Mouse (Mus musculus): ENCODE measurements at regions not wholly inside any gene's neighbourhood (a gene's known extent, or its start where the extent isn't known, plus 50 kb on each side); places are given as distances from the start of the nearest gene placed in this dataset.

DNA sequence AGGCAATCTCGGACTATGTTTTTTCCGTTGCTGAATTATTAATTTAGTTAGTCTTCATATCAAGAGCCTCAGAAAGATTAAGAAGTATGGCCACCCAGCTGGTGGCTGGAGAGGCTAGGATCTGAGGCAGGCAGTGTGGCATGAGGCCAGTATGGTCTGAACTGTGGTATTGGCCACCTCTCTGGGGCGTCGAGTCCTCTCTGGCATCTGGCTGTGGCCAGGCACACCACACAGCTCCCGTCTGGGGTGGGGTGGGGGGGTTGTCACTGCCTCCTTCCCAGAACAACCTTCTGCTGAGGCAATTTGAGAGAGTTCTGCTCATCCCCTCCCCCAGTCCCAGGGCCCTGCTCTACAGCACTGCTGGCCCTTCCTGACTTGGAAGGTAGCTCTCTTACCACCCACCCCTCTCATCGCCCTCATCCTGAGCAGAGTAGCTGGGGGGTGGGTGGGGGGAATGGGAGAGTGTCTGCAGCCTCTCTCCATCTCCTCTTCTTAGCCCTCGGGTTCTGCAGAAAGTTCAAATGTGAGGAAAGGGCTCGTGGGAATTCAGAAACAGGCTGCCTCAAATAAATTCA is 103.2 kb downstream of the Vegfa start:
- DNase-seq (ENCODE audit: low spot score in 2 of 2), result no peak

DNA sequence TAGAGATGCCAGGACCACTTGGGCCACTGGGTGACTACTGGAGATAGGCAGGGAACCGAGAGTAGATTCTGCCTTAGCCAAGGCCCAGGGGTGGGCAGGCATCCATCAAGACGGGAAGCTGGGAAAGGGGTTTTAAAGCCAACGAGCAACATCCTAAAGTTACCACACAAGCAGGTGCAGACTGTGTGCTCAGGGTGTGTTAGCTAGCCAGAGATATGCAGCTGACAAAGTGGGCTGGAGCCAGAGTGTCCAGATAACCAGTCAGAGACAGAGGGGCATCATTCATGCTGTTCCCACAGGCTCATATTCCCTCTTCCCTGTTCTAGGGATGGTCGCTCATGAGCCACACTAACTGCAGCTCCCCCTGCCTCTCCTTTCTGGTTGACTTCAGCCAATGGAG is 104.2 kb downstream of the Vegfa start:
- DNase-seq (ENCODE audit: low spot score in 2 of 2), result no peak

DNA sequence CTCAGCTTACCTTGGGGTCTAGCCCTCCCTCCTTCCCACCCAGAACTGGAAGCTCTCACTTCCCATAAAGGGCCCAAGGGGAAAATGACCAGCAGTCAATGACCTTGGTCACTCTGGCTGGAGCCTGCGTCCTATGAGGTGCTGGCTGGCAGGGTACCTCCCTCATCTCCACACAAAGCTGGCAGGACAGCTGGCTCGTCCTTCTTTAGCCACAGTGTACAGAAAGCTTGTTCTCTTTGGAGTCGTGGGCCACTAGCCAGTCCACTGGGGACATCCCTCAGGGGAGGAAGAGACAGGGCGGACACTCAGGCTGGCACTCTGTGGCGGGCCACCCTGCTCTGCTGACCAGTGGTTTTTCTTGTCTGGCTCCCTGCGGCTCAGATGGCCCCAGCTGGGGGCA is 106.3 kb downstream of the Vegfa start:
- DNase-seq (ENCODE audit: low spot score in 2 of 2), result no peak

DNA sequence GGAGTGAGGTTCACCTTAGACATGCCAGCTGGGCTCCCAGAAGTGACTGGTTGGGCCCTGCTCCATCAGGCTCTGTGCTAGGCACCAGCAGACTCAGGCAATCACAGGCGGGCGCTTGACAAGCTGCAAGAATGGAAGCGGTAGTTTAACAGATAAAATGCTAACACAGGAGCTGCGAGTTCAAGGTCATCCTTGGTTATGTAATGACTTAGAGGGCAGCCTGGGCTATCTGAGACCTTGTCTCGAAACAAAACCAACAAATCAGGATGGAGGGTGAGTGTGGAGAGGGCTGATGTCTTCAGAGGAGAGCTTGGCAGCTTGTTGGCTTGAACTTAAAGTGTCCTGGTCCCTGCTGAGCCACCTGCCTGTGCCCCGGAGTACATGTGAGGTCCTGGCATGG is 107.6 kb downstream of the Vegfa start:
- no peak for DNase-seq (ENCODE audit: low spot score in 2 of 2)

DNA sequence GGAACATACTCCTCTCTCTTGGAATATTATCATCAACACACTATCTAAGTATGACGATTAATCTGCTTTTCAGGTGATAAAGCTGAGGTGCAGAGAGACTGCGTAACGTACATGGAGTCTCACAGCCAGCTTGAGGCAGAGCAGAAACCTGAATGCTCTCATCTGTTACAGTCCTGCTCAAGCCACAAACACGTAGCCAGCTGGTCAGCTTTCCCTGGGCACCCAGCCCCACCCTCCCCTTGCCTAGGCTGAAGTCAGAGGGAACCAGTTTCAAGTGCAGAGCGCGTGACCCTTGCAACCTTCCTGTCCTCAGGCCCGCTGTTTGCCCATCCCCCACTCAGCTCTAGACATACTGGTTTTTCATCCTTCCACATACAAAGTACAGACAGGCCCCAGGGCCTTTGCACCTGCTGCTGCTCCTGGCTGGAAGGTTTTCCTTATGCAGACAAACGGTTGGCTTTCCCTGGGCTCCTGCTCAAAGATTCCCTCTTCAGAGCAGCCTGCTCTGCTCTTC is 108.9 kb downstream of the Vegfa start:
- DNase-seq (ENCODE audit: low spot score in 2 of 2), result no peak

DNA sequence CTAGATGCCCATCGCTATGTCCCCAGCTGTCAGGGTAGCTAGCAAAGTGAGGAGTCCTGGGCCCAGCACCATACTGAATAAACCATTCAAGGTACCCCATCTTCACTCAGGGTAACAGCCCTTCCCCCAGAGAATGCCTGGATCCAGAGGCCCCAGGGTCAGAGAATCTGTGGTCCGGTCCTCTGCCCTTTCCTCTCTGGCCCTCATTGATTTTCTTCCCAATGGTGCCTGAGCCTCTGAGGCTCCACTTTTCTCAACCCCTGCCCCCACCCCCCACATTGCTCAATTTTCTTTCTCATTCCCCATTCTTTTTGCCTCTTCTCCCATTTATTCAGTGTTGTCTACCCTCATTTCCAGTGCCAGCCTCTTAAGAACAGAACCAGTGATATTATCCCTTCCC is 114.5 kb downstream of the Vegfa start:
- no peak for DNase-seq (ENCODE audit: low spot score in 2 of 2)

DNA sequence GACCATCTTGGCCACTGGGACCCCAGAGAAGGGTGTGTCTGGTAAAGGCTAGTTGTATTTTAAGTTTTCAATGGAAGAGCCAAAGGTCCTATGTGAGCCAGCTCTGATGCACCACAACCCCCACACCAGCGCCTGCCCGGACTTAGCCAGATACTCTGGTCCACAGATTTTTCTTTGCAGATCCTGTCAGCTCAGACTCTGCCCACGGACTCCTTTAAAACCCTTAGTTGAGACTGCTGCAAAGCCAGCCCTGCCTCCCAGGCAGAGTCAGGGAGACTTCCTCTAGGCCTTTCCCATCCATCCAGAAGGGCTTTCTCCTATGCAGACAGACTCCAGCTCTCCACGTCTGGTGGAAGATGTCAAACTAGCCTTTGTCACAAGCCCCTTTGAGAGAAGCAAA is 115.2 kb downstream of the Vegfa start:
- no peak for DNase-seq (ENCODE audit: low spot score in 2 of 2)

DNA sequence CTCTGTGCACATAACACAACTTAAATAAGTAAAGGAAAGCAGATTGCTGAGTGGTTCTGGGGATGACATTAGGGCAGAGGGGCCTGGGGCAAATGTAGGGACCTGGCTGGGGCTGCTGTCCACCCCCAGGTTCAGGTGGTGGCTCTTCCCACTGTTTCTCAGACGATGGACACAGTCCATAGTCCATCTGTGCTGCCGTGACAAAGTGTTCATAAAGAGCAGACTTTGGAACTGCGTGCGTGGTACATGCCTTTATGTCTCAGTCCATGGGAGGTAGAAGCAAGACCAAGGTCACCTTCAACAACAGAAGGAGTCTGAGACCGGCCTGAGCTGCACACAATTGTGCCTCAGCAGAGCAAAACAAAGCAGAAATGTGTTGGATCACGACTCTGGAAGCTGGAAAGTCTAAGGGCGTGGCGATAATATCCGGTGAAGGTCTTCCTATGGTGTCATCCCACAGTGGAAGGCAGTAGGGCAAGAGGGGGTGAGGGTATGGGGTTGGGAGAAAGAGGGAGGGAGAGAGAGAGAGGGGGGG is 117.4 kb downstream of the Vegfa start:
- no peak for DNase-seq (ENCODE audit: low spot score in 2 of 2)

DNA sequence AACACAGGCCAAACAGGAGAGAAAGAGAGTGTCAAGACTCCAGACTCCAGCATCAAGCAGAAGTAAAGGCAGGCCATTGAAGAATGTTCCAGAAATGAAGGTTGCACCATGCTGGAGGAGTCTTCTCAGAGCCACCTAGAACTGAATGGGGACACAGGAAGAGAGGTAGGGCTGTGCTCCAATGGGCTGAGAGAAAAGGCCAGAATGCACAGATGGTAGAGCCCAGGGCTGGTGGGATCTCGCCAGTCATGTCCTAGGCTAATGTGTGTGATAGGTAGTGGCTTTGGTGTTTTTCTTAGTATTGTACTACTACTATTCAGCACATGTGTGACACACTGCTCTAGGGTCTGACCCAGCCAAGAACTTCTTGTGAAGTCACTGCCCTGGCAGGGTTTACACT is 117.9 kb downstream of the Vegfa start:
- DNase-seq (ENCODE audit: low spot score in 2 of 2), result no peak

DNA sequence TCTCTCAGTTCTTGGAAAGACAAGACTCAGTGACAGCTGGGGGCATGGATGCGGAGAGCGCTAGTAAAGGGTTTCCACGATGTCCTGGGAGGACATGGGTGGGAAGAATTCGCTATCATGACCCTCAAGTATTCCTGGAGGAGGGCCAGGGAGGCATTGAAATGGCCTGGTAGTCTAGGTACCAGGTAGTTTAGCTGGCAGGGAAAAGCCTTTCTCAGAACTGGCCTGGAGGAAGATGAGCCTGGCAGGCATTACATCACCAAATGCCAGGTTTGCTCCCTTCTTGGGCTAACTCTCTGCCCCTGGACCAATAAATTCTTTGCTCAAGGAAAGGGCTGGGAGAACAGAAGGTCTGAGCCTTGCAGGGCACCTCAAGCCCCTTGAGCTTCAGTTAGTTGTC is 118.5 kb downstream of the Vegfa start:
- no peak for DNase-seq (ENCODE audit: low spot score in 2 of 2)

DNA sequence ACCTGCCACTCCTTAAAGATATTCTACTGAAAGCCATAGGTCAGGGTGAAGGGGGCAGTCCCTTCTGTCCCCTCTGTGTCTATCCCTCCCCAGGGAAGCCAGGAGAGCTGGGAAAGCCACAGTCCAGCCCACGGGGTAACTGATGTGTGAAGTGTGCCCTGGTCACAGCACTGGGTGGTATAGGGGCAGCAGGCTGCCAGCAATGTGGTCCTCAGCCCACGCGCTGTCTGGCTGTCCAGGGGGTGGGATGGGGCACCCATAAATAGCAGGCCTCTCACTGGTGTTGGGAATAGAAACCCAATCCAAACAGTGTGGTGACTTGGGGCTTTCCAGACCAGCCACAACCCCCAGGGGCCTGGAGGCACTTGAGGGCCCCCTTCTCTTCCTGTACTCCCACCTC is 120.0 kb downstream of the Vegfa start:
- no peak for DNase-seq (ENCODE audit: low spot score in 2 of 2)

DNA sequence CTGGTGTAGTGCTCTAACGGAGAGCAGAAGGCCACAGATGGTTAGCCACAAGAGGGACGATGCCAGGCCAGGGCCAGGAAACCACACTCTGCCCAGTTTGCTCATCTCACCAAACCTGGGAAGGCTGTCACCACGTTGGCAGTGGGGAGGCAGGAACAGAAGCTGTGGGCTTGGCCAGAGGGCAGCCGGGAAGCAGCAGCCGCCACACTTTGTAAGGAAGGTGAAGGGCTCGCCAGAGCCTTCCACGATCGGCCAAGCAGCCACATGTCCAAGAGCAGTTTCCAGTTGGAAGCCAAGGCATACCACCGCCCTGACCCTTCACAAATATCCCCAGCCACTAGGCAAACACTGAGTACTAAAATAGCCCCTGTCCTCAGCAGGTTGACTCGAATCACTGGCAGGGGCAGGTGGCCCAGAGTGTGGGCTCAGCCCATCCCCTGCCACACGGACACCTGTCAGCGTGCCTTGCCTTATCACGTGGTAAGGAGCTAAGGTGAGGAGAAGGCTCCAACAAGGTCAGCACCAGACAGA is 120.9 kb downstream of the Vegfa start:
- no peak for DNase-seq (ENCODE audit: low spot score in 2 of 2)

DNA sequence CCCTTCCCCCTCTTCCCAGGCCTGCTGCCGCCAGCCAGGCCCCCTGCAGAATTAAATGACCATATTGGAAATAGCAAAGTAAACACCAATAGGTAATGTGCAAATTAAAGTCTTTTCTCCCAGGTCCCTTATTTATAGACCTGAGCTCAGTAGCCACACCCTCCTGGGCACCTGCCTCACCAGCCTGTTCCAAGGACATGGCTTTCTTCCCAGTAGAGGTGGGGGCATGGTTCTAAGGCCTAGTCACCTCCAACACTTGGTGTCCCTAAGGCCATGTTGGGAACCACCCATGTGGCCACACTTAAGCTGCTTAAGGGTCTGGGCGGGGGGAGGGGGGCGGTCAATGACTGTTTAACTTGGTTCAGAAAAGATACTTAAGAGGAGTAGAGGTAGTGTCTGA is 121.9 kb downstream of the Vegfa start:
- DNase-seq (ENCODE audit: low spot score in 2 of 2), result no peak

DNA sequence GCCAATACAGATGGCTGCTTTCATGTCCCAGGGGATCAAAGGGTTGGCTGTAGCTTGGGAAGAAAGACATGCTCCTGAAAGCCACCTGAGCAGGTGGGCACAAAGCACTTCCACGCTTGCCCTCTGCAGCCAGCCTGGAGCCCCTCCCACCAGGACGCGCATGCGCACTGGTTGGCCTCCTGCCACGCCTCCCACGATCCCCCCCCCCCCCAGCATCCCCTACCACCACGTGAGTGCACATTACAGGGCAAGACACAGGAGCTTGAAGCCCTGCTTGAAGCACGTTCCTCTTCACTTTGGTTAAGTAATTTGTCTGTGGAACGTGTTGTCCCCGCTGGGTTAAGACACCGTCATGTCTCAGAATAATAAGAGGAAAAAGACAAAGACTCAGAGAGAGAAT is 124.6 kb downstream of the Vegfa start:
- no peak for DNase-seq (ENCODE audit: low spot score in 2 of 2)

DNA sequence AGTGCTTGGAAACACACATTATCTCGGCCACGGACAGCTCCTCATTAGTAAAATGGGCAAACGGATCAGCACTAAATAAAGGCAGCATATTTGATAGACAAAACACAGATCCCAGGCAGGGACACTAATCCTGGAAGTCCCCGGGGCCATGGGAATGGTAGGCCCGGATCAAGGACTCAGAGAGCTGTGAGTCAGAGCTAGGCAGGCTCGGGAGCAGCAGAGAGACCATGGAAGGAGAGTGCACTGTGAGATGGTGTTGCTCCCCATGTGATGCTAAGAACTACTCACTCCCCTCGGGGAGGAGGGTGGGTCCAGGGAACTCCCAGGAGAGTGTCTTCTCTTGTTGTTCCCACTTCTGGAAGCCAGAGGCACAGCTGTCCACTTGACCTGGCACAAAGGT is 126.6 kb downstream of the Vegfa start:
- DNase-seq (ENCODE audit: low spot score in 2 of 2), result no peak

DNA sequence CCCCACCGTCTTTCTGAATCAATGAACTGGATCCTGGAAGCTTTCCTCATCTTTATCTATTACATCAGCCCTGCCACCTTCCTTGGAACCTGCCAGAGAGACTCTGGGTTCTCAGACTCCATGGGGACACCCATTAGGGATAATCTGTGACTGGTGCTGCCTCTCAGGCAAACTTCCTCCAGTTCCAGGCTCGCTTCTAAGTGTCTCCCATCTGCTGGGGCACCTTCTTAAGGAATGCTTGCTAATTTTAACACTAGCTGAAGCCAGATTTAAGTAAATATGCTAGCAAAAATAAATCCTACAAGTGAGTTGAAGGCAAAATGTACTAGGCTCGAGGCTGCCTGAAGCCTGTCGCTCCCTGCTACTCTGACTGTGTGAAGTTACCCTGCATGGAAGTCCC is 127.9 kb downstream of the Vegfa start:
- no peak for DNase-seq (ENCODE audit: low spot score in 2 of 2)

DNA sequence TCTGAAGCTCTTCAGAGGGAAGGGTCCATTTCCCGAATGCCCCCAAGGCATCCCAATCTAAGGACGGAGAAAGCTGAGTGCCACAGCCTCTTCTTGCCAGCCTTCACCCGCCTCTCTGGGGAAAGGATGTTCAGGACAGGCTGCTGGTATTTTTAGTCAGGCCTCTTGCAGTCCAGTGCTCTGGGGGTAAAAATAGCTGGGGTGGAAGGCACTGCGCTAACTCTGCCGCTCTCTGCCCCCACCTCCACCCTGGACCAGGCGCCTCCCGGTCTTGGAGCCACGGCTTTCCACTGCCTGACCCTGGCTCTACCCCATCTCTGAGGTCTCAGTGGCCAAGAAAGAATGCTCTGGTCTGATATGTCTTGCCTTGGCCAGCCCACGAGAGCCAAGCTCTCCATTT is 128.9 kb downstream of the Vegfa start:
- DNase-seq (ENCODE audit: low spot score in 2 of 2), result no peak

DNA sequence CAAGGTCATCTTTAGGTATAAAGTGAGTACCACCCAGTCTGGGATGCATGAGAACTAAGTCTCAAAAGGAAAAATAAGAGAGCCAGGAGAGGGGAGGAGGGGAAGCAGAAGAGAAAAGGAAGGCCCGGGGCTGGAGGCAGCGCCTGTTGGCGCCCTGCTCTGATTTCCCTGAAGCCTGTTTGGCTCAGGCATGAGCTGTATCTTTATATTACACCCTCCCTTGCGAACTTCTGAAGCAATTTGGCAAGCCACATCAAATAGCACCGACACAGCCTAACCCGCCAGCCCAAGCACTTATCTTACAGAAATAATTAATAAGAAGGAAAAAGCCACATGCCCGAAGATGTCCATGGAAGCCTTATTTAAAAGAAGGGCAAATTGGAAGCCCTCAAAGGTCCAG is 129.5 kb downstream of the Vegfa start:
- no peak for DNase-seq (ENCODE audit: low spot score in 2 of 2)

DNA sequence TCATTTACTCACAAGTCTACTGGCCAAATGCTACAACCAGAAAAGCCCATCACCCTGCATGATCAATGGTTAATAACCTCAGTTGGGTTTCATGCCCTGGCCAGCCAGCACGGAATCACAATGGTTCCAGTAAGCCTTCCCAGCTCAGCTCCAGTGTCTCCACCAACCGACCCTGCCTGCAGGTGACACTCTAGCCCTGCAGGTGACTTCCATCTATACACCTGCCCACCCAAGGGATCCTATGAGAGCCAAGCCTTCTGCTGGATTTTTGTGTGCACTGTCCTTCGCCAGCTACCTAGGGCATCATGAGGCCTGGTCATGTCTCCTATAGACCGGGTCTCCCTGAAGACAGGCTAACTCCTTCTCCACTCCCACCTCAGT is 135.3 kb downstream of the Vegfa start:
- DNase-seq (ENCODE audit: low spot score in 2 of 2), result no peak

DNA sequence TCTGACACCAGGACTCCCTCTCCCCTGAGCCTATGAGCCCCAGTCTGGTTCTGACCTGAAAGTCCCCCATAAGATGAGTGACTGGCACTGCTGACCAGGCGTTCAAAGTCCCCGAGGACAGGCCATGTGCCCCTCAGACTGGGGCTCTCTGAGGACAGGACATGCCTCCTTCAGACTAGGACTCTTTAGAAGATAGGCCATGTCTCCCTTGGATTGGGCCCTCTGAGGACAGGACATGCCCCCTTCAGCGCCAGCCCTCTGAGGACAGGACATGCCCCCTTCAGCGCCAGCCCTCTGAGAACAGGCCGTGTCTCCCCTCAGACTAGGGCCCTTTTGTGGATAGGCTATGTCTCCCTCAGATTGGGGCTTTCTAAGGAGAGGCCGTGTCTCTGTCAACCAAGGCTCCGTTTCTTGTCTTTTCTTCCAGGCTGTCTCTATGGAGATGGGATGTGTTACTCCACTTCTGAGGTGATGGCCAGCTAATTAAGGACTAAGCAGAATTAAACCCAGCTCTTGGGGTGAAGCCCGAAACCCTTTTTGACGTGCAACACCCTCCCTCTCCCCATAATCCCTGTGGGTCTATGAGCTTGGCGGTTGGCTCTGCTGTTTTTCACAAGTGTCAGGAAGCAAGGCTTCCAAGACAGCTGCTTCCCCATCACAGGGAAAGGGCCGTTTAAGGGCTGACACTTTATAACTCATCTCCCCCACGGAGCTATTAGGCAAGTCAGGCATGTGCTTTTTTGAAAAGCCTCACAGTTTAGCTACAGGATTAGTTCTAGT is 135.8 kb downstream of the Vegfa start:
- DNase-seq (ENCODE audit: low spot score in 2 of 2), result no peak

DNA sequence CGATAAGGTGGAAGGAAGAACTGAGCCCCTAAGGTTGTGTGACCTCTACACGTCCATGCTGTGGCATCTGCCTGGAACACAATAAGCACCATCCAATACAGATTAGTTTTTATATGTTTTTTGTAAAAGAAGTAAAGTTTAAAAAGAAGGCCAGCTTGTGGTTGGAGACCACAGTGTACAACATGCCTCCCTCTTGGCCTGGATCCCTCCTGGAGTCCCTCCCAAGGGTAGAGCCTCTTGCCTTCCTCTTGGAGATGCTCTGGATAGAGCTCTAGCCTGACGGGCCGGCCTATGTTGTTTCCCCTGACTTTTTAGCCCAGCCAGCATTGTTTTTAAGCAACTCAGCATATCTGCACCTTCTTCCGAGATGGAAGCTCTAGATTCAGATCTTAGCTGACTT is 138.0 kb downstream of the Vegfa start:
- DNase-seq (ENCODE audit: low spot score in 2 of 2), result no peak

DNA sequence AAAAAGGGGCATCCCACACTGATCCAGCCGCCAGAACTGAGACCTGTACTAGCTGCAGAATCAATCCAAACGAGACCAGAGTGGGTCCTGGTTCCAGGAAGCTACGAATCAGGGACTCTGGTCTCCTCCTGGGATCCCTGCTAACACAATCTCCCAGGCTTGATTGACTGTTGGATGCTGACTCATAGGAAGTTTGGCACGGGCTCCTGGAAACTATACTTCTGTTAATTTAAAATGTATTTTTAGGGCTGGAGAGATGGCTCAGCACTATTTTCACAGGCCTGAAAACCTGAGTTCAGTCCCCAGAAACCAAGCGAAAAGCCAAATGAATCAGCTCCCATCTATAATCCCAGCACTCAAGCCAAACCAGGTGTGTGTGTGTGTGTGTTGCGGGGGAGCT is 138.5 kb downstream of the Vegfa start:
- DNase-seq (ENCODE audit: low spot score in 2 of 2), result no peak

DNA sequence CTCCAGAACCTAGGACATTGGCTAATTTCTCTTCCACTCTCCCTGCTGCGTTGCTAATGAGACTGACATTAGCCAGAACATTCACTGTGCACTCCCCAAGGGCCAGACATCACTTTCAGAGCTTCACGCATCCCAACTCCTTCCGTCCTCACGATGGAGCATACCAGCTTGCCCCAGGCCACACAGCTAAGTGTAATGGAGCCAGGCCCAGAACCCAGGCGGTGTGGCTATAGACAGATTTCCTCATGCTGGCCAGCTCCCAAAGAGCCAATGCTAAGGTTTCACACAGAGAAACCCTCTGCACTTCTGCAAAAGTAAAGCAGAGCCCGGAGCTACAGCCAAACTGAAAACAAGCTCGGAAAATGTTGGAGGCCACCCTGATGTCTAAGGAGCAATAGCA is 139.1 kb downstream of the Vegfa start:
- DNase-seq (ENCODE audit: low spot score in 2 of 2), result no peak

Data from thymus, postnatal 10 days (tissue).